Mouse (Mus musculus): Measurements from ENCODE around the gene Diaph2. TPM values are rescaled to one million over a fixed set of nuclear protein-coding genes. Genes with fewer than 3 reads are reported as not detected.

The Diaph2 gene
- polyA plus RNA-seq, 1 experiment, result 3.6 TPM

GRCm38 (mm10) chrX:130408985-130409384 lies 659.4 kb downstream of the Diaph2 start:
- Histone ChIP-seq H3K27ac (ENCODE audit: control insufficient read depth, insufficient read depth, low read depth, low read length) (no peak overlapping the region), H3K4me3 (ENCODE audit: control insufficient read depth, low read depth, low read length) (no peak overlapping the region), H3K4me1 (ENCODE audit: control insufficient read depth, insufficient read depth, low read length) (no peaks in the 10 kb centered on the region), H3K27me3 (ENCODE audit: control insufficient read depth, insufficient read depth, low read length) (no peaks in the 10 kb centered on the region), H3K36me3 (ENCODE audit: control insufficient read depth, insufficient read depth, low read length) (no peaks in the 10 kb centered on the region)
- TF ChIP-seq POLR2A (IDR thresholded peaks at IDR 0.05; ENCODE audit: control insufficient read depth, low read depth, low read length) (no peak), CTCF (IDR thresholded peaks at IDR 0.05; ENCODE audit: control insufficient read depth, insufficient read depth, insufficient replicate concordance, low read depth, low read length) (no peak)

DNA sequence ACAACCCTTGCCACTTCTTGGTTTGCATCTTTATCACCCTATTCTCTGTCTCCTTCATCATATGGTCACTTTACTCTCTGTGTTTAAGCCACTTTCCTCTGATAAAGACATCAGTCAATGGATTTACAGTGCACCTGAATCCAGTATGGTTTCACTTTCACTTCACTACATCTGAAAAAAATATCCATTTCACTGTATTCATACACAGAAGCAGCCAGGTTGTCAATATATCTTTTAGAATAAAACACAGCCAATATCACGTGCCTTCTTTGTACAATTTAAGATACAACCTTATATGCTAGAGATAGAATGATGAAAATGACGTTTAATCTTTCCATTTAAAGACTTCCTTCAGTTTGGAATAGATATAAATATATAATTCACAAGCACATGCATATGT lies 673.6 kb downstream of the Diaph2 start:
- H3K27ac ChIP-seq (ENCODE audit: control insufficient read depth, insufficient read depth, low read depth, low read length), result no peak overlapping the region
- no peak for TF ChIP-seq CTCF (IDR thresholded peaks at IDR 0.05; ENCODE audit: control insufficient read depth, insufficient read depth, insufficient replicate concordance, low read depth, low read length)
- TF ChIP-seq POLR2A (IDR thresholded peaks at IDR 0.05; ENCODE audit: control insufficient read depth, low read depth, low read length), result no peak
- H3K27me3 ChIP-seq (ENCODE audit: control insufficient read depth, insufficient read depth, low read length), result no peaks in the 10 kb centered on the region
- H3K4me3 ChIP-seq (ENCODE audit: control insufficient read depth, low read depth, low read length), result no peak overlapping the region
- H3K4me1 ChIP-seq (ENCODE audit: control insufficient read depth, insufficient read depth, low read length), result no peaks in the 10 kb centered on the region
- no peaks in the 10 kb centered on the region for H3K36me3 ChIP-seq (ENCODE audit: control insufficient read depth, insufficient read depth, low read length)

DNA sequence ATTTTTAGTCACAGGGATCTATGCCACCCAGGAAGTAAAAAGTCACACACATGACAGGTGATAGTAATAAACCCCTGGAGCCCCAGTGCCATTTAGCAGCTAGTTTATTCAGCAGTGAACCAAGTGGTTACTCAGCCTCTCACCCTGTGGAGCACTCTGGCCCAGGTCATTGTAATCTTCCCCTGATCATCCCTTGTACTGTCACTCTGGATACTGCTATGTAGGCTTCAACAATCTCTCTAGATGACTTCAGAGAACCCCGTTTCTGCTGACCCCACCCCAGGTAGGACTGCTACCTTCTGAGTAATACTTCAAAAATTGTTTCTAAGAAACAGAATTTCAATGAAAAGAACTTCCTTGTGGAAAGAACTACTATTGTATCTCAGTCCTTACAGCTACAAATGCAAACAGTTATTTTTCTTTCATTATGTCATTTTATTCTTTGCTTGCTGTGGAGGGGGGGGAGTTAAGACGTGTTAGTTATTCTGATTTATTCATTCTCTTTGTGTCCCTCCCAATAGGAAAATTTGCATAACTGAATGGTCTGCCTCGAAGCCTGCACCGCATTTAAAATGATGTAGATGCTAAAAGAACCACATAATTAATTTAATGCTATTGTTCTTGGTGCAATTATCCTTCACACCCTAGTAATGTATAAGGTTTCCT lies 702.4 kb downstream of the Diaph2 start:
- TF ChIP-seq CTCF (IDR thresholded peaks at IDR 0.05; ENCODE audit: control insufficient read depth, insufficient read depth, insufficient replicate concordance, low read depth, low read length) (no peak), POLR2A (IDR thresholded peaks at IDR 0.05; ENCODE audit: control insufficient read depth, low read depth, low read length) (no peak)

GRCm38 (mm10) chrX:130452488-130452823 lies 702.9 kb downstream of the Diaph2 start:
- H3K27ac ChIP-seq (ENCODE audit: control insufficient read depth, insufficient read depth, low read depth, low read length), result no peak overlapping the region
- no peaks in the 10 kb centered on the region for H3K27me3 ChIP-seq (ENCODE audit: control insufficient read depth, insufficient read depth, low read length)
- TF ChIP-seq CTCF (IDR thresholded peaks at IDR 0.05; ENCODE audit: control insufficient read depth, insufficient read depth, insufficient replicate concordance, low read depth, low read length) (no peak), POLR2A (IDR thresholded peaks at IDR 0.05; ENCODE audit: control insufficient read depth, low read depth, low read length) (no peak)
- H3K4me1 ChIP-seq (ENCODE audit: control insufficient read depth, insufficient read depth, low read length), result no peaks in the 10 kb centered on the region
- H3K4me3 ChIP-seq (ENCODE audit: control insufficient read depth, low read depth, low read length), result no peak overlapping the region
- H3K36me3 ChIP-seq (ENCODE audit: control insufficient read depth, insufficient read depth, low read length), result no peaks in the 10 kb centered on the region

More for the DNA sequence above, 702.4 kb downstream of the Diaph2 start:
- Histone ChIP-seq H3K4me3 (ENCODE audit: control insufficient read depth, low read depth, low read length) (no peak overlapping the region), H3K27ac (ENCODE audit: control insufficient read depth, insufficient read depth, low read depth, low read length) (no peak overlapping the region), H3K27me3 (ENCODE audit: control insufficient read depth, insufficient read depth, low read length) (no peaks in the 10 kb centered on the region), H3K36me3 (ENCODE audit: control insufficient read depth, insufficient read depth, low read length) (no peaks in the 10 kb centered on the region), H3K4me1 (ENCODE audit: control insufficient read depth, insufficient read depth, low read length) (no peaks in the 10 kb centered on the region)

- H3K36me3 ChIP-seq (ENCODE audit: control insufficient read depth, insufficient read depth, low read length), result no peaks in the 10 kb centered on the region
Observed at GRCm38 (mm10) chrX:130473133-130473532, 723.6 kb downstream of the Diaph2 start.

DNA sequence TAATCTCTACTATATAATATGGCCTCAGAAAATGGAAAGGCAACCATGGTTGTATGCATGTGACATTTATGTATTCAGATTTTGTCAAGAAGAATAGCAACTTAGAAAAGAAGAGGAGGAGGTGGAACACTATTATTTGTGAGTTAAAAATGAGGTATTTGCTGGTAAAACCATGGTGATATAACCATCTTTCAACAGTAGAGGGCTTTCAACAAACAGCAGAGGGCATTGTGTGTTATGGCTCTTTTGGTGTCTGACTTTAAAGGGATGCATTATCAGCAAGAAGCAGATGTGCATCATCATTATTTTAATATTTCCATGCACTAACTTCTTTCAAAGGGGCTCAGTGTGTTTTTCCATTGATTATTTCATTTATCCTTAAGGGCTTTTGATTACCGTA lies 731.3 kb downstream of the Diaph2 start:
- H3K27ac ChIP-seq (ENCODE audit: control insufficient read depth, insufficient read depth, low read depth, low read length), result no peak overlapping the region
- no peaks in the 10 kb centered on the region for H3K36me3 ChIP-seq (ENCODE audit: control insufficient read depth, insufficient read depth, low read length)
- no peaks in the 10 kb centered on the region for H3K27me3 ChIP-seq (ENCODE audit: control insufficient read depth, insufficient read depth, low read length)
- no peaks in the 10 kb centered on the region for H3K4me1 ChIP-seq (ENCODE audit: control insufficient read depth, insufficient read depth, low read length)
- no peak overlapping the region for H3K4me3 ChIP-seq (ENCODE audit: control insufficient read depth, low read depth, low read length)
- TF ChIP-seq CTCF (IDR thresholded peaks at IDR 0.05; ENCODE audit: control insufficient read depth, insufficient read depth, insufficient replicate concordance, low read depth, low read length) (no peak), POLR2A (IDR thresholded peaks at IDR 0.05; ENCODE audit: control insufficient read depth, low read depth, low read length) (no peak)

More at GRCm38 (mm10) chrX:130473133-130473532, 723.6 kb downstream of the Diaph2 start:
- Histone ChIP-seq H3K4me1 (ENCODE audit: control insufficient read depth, insufficient read depth, low read length) (no peaks in the 10 kb centered on the region), H3K27ac (ENCODE audit: control insufficient read depth, insufficient read depth, low read depth, low read length) (no peak overlapping the region), H3K27me3 (ENCODE audit: control insufficient read depth, insufficient read depth, low read length) (no peaks in the 10 kb centered on the region), H3K4me3 (ENCODE audit: control insufficient read depth, low read depth, low read length) (no peak overlapping the region)
- no peak for TF ChIP-seq CTCF (IDR thresholded peaks at IDR 0.05; ENCODE audit: control insufficient read depth, insufficient read depth, insufficient replicate concordance, low read depth, low read length)
- no peak for TF ChIP-seq POLR2A (IDR thresholded peaks at IDR 0.05; ENCODE audit: control insufficient read depth, low read depth, low read length)

GRCm38 (mm10) chrX:130502680-130503464 lies 753.3 kb downstream of the Diaph2 start:
- no peak overlapping the region for H3K4me3 ChIP-seq (ENCODE audit: control insufficient read depth, low read depth, low read length)
- no peaks in the 10 kb centered on the region for H3K36me3 ChIP-seq (ENCODE audit: control insufficient read depth, insufficient read depth, low read length)
- H3K27ac ChIP-seq (ENCODE audit: control insufficient read depth, insufficient read depth, low read depth, low read length), result no peak overlapping the region
- H3K27me3 ChIP-seq (ENCODE audit: control insufficient read depth, insufficient read depth, low read length), result no peaks in the 10 kb centered on the region
- H3K4me1 ChIP-seq (ENCODE audit: control insufficient read depth, insufficient read depth, low read length), result no peaks in the 10 kb centered on the region
- TF ChIP-seq POLR2A (IDR thresholded peaks at IDR 0.05; ENCODE audit: control insufficient read depth, low read depth, low read length), result no peak
- no peak for TF ChIP-seq CTCF (IDR thresholded peaks at IDR 0.05; ENCODE audit: control insufficient read depth, insufficient read depth, insufficient replicate concordance, low read depth, low read length)

Measured in testis, adult 2 months (tissue).